Mouse (Mus musculus) thymus, adult 2 months (tissue): ENCODE measurements around the gene Rmnd1.

Experiments
- CTCF ChIP-seq: fragments of 200-500 bp; IDR thresholded peaks from 2 replicates; pipeline ENCODE4 v1.5.1; 2012; ENCODE audit warnings: mild to moderate bottlenecking, control low read depth, low read length, moderate library complexity, borderline replicate concordance; ENCODE audit not compliant: control insufficient read depth, poor library complexity, insufficient read depth; ENCODE audit errors: extremely low read depth
- POLR2A ChIP-seq: fragments of 200-500 bp; IDR thresholded peaks from 2 replicates; pipeline ENCODE4 v1.6.1; 2012; ENCODE audit warnings: mild to moderate bottlenecking, low read length, control low read depth, moderate library complexity; ENCODE audit not compliant: control insufficient read depth, poor library complexity, insufficient read depth; ENCODE audit errors: extremely low read depth

DNA sequence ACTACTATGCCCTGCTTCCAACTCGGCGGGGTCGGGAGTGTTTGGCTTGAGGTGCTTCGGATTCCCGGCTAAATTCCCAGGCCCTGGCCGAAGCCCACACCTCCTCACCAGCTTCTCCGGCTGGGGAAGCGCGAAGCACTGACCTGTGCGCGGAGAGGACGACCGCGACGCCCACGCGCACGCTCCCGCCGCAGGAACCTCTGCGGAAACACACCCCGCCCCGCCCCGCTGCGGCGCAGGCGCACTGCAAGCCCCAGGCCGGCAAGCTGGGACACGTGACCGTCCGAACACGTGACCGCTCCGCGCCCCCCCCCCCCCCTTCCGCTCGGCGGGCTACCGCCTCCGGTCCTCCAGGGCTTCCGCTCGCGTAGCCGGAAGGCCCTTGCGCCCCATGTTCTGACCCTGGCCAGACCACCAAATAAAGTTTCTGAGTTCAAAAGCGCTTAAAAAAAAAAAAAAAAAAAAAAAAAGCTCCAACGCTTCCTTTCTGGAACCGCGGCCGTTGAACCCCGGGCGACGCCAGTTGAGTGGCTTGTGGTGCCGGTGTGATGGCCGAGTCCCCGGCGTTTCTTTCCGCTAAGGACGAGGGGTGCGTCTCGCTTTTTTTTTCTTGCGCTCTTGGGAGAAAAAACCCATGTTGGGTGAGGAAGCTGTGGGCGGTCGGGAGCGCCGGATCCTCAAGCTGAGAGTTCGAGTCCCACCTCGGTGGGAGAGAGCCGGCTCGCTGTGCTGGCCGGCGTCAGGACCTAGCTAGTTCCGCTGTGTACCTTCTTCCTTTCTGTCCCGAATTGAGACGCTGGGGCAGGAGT is at the start of gene Rmnd1, which contains the start of gene Armt1:
- TF ChIP-seq CTCF (peak; percentile 44; the same call in 1 of the 2 replicates), POLR2A (peak; percentile 74)
